30 mouse cellular contexts compared by ENCODE assay signal in genomic region chr3:136233507-136233906, GRCm38 (mm10).
"Had no signal": no experiment of that assay in that cellular context is flagged by ENCODE, and none has a peak within 500 bp of the region (broad histone marks: within the 10 kb centered on the region; RNA-seq: fewer than 3 reads in every experiment).

No protein-coding gene starts in this region.

- H3K27me3 ChIP-seq: limb, embryonic 12.5 days; limb, embryonic 13.5 days; limb, embryonic 15.5 days; liver, embryonic 12.5 days; liver, embryonic 13.5 days; liver, embryonic 15.5 days; lung, embryonic 15.5 days; megakaryocyte, embryonic 14.5 days; midbrain, embryonic 12.5 days; midbrain, embryonic 13.5 days; midbrain, embryonic 15.5 days; neural tube, embryonic 12.5 days; neural tube, embryonic 13.5 days had no signal

- H3K4me2 ChIP-seq: limb, embryonic 12.5 days; limb, embryonic 13.5 days; limb, embryonic 15.5 days; liver, embryonic 11.5 days; liver, embryonic 12.5 days; liver, embryonic 13.5 days; liver, embryonic 15.5 days; lung, embryonic 14.5 days; lung, embryonic 15.5 days; midbrain, embryonic 11.5 days; midbrain, embryonic 12.5 days; midbrain, embryonic 13.5 days; midbrain, embryonic 15.5 days; neural tube, embryonic 12.5 days; neural tube, embryonic 13.5 days had no signal

- H3K4me3 ChIP-seq: limb, embryonic 10.5 days; limb, embryonic 12.5 days; limb, embryonic 13.5 days; limb, embryonic 15.5 days; liver, embryonic 12.5 days; liver, embryonic 13.5 days; liver, embryonic 15.5 days; lung, embryonic 15.5 days; megakaryocyte, embryonic 14.5 days; midbrain, embryonic 10.5 days; midbrain, embryonic 12.5 days; midbrain, embryonic 13.5 days; midbrain, embryonic 15.5 days; neural tube, embryonic 12.5 days; neural tube, embryonic 13.5 days had no signal

- H3K36me3 ChIP-seq: limb, embryonic 10.5 days; limb, embryonic 12.5 days; limb, embryonic 13.5 days; limb, embryonic 15.5 days; liver, embryonic 12.5 days; liver, embryonic 13.5 days; liver, embryonic 15.5 days; lung, embryonic 15.5 days; midbrain, embryonic 10.5 days; midbrain, embryonic 12.5 days; midbrain, embryonic 13.5 days; midbrain, embryonic 15.5 days; neural tube, embryonic 12.5 days; neural tube, embryonic 13.5 days had no signal

- ATAC-seq: liver, embryonic 12.5 days; liver, postnatal 0 days; lung, postnatal 0 days; midbrain, embryonic 13.5 days; midbrain, embryonic 15.5 days; midbrain, embryonic 16.5 days had no signal

- H3K27ac ChIP-seq: limb, embryonic 10.5 days; limb, embryonic 12.5 days; limb, embryonic 13.5 days; limb, embryonic 15.5 days; liver, embryonic 12.5 days; liver, embryonic 13.5 days; liver, embryonic 14.5 days; liver, embryonic 15.5 days; lung, embryonic 15.5 days; macrophage; midbrain, embryonic 10.5 days; midbrain, embryonic 12.5 days; midbrain, embryonic 13.5 days; midbrain, embryonic 15.5 days; neural tube, embryonic 12.5 days; neural tube, embryonic 13.5 days had no signal

- H3K9ac ChIP-seq: limb, embryonic 12.5 days; limb, embryonic 13.5 days; limb, embryonic 15.5 days; liver, embryonic 12.5 days; liver, embryonic 13.5 days; liver, embryonic 14.5 days; liver, embryonic 15.5 days; liver, postnatal 0 days; lung, embryonic 14.5 days; lung, embryonic 15.5 days; midbrain, embryonic 12.5 days; midbrain, embryonic 13.5 days; midbrain, embryonic 15.5 days; neural tube, embryonic 12.5 days; neural tube, embryonic 13.5 days had no signal

- H3K4me1 ChIP-seq: limb, embryonic 10.5 days; limb, embryonic 12.5 days; limb, embryonic 13.5 days; limb, embryonic 15.5 days; liver, embryonic 12.5 days; liver, embryonic 13.5 days; liver, embryonic 15.5 days; lung, embryonic 15.5 days; megakaryocyte, embryonic 14.5 days; midbrain, embryonic 10.5 days; midbrain, embryonic 12.5 days; midbrain, embryonic 13.5 days; midbrain, embryonic 15.5 days; neural tube, embryonic 12.5 days; neural tube, embryonic 13.5 days had no signal

- H3K9me3 ChIP-seq: limb, embryonic 10.5 days; limb, embryonic 12.5 days; limb, embryonic 13.5 days; limb, embryonic 15.5 days; liver, embryonic 12.5 days; liver, embryonic 13.5 days; liver, embryonic 15.5 days; lung, embryonic 15.5 days; megakaryocyte, embryonic 14.5 days; midbrain, embryonic 10.5 days; midbrain, embryonic 12.5 days; midbrain, embryonic 13.5 days; midbrain, embryonic 15.5 days; neural tube, embryonic 12.5 days; neural tube, embryonic 13.5 days had no signal

- DNase-seq: left cerebral cortex, postnatal 4 days; liver, embryonic 13.5 days; liver, postnatal 0 days; lung, adult 18-20 months; lung, adult 2 months; lung, embryonic 14.5 days; lung, postnatal 10 days; lung, postnatal 14 days; lung, postnatal 36 days; lung, postnatal 4 days had no signal
